Mouse (Mus musculus): ENCODE measurements around the gene Tmbim1.

GRCm38 (mm10) chr1:74268750-74269149, 36.7 kb downstream of the Tmbim1 start:
- TF ChIP-seq EP300 (IDR thresholded peaks at IDR 0.05; ENCODE audit: low read depth) (no peak), CTCF (IDR thresholded peaks at IDR 0.05; ENCODE audit: low read depth) (peak; percentile 33; the same call in 1 of the 2 replicates)

Data from liver, postnatal 0 days (tissue).